12 mouse cellular contexts compared by ENCODE assay signal in genomic region chr9:79951984-79952383, GRCm38 (mm10).
DNase-seq lines count a peak whose midpoint lies in the region; ATAC-seq lines count a peak whose summit lies in the region.
"Had no signal": no experiment of that assay in that cellular context is flagged by ENCODE, and none has a peak within 500 bp of the region (broad histone marks: within the 10 kb centered on the region; RNA-seq: fewer than 3 reads in every experiment).

No protein-coding gene starts in this region.

- 54% methylated on average over 8 of the region's 8 CpGs for WGBS in kidney, embryonic 14.5 days
- WGBS in embryonic facial prominence, embryonic 15.5 days: 42% methylated on average over 8 of the region's 8 CpGs
- WGBS in heart, embryonic 15.5 days: 31% methylated on average over 8 of the region's 8 CpGs
- 86% methylated on average over 8 of the region's 8 CpGs for WGBS in midbrain, embryonic 15.5 days
- 69% methylated on average over 8 of the region's 8 CpGs for WGBS in hindbrain, embryonic 11.5 days

- no peak for DNase-seq in kidney, adult 18-20 months
- no peak for DNase-seq in adrenal gland, postnatal 25 days
- DNase-seq in hindbrain, embryonic 11.5 days (ENCODE audit: low spot score): no peak
- DNase-seq: cerebellum, adult 9-11 months; liver, embryonic 13.5 days; right cerebral cortex, adult 18-20 months had no signal

- no peaks in the 10 kb centered on the region for H3K27me3 ChIP-seq in kidney, embryonic 14.5 days (ENCODE audit: control insufficient read depth, insufficient read depth, low read length)
- H3K27me3 ChIP-seq in embryonic facial prominence, embryonic 15.5 days: no peaks in the 10 kb centered on the region
- H3K27me3 ChIP-seq in heart, embryonic 15.5 days: no peaks in the 10 kb centered on the region
- H3K27me3 ChIP-seq in megakaryocyte, embryonic 14.5 days (replicated peaks): no peaks in the 10 kb centered on the region
- H3K27me3 ChIP-seq in midbrain, embryonic 15.5 days (replicated peaks): no peaks in the 10 kb centered on the region
- no peaks in the 10 kb centered on the region for H3K27me3 ChIP-seq in hindbrain, embryonic 11.5 days (ENCODE audit: control insufficient read depth, insufficient read depth, low read length)
- H3K27me3 ChIP-seq: forebrain, embryonic 12.5 days; liver, embryonic 13.5 days had no signal

- H3K36me3 ChIP-seq in kidney, embryonic 14.5 days (ENCODE audit: control insufficient read depth, insufficient read depth, low read length): no peaks in the 10 kb centered on the region
- no peaks in the 10 kb centered on the region for H3K36me3 ChIP-seq in embryonic facial prominence, embryonic 15.5 days
- peaks cover 5% of the 10 kb centered on the region; the same call in 1 of the 2 replicates for H3K36me3 ChIP-seq in heart, embryonic 15.5 days
- no peaks in the 10 kb centered on the region for H3K36me3 ChIP-seq in megakaryocyte, embryonic 14.5 days (replicated peaks; ENCODE audit: low read length)
- no peaks in the 10 kb centered on the region for H3K36me3 ChIP-seq in midbrain, embryonic 15.5 days (replicated peaks)
- H3K36me3 ChIP-seq in hindbrain, embryonic 11.5 days (ENCODE audit: control insufficient read depth, insufficient read depth, low read length): no peaks in the 10 kb centered on the region
- H3K36me3 ChIP-seq: forebrain, embryonic 12.5 days; liver, embryonic 13.5 days had no signal

- no peak overlapping the region for H3K4me3 ChIP-seq in kidney, embryonic 14.5 days (ENCODE audit: low read length)
- no peak overlapping the region for H3K4me3 ChIP-seq in embryonic facial prominence, embryonic 15.5 days (replicated peaks)
- H3K4me3 ChIP-seq in heart, embryonic 15.5 days: no peak overlapping the region
- H3K4me3 ChIP-seq in megakaryocyte, embryonic 14.5 days (replicated peaks): peak overlapping the region; percentile 76
- no peak overlapping the region for H3K4me3 ChIP-seq in midbrain, embryonic 15.5 days
- H3K4me3 ChIP-seq in hindbrain, embryonic 11.5 days (ENCODE audit: low read depth, low read length): no peak overlapping the region
- H3K4me3 ChIP-seq: forebrain, embryonic 12.5 days; liver, embryonic 13.5 days had no signal

- ATAC-seq in kidney, embryonic 14.5 days (ENCODE audit: low FRiP score, low TSS enrichment): 0 out of 2 replicates have a peak, but pooled peaks have one; percentile 20
- ATAC-seq in embryonic facial prominence, embryonic 15.5 days (ENCODE audit: insufficient number of reproducible peaks, low FRiP score, low TSS enrichment, low read depth): no peak; the same call in 1 of the 2 replicates
- peak; percentile 84 for ATAC-seq in heart, embryonic 15.5 days (replicated peaks; ENCODE audit: insufficient number of reproducible peaks, insufficient read depth, low FRiP score, low read depth)
- ATAC-seq in midbrain, embryonic 15.5 days (replicated peaks): no peak
- ATAC-seq in hindbrain, embryonic 11.5 days (ENCODE audit: low FRiP score): no peak

- no peak overlapping the region for H3K9ac ChIP-seq in kidney, embryonic 14.5 days (ENCODE audit: low read depth, low read length)
- H3K9ac ChIP-seq in embryonic facial prominence, embryonic 15.5 days: no peak overlapping the region
- H3K9ac ChIP-seq in heart, embryonic 15.5 days: no peak overlapping the region
- H3K9ac ChIP-seq in midbrain, embryonic 15.5 days: no peak overlapping the region
- H3K9ac ChIP-seq in hindbrain, embryonic 11.5 days (ENCODE audit: low read depth, low read length): no peak overlapping the region
- H3K9ac ChIP-seq: forebrain, embryonic 12.5 days; liver, embryonic 13.5 days had no signal

- peaks cover 4% of the 10 kb centered on the region; the same call in 1 of the 2 replicates for H3K4me1 ChIP-seq in kidney, embryonic 14.5 days (ENCODE audit: control insufficient read depth, insufficient read depth, low read length)
- peaks cover 4% of the 10 kb centered on the region; the same call in 1 of the 2 replicates for H3K4me1 ChIP-seq in embryonic facial prominence, embryonic 15.5 days
- peaks cover 41% of the 10 kb centered on the region for H3K4me1 ChIP-seq in heart, embryonic 15.5 days (replicated peaks)
- peaks cover 30% of the 10 kb centered on the region for H3K4me1 ChIP-seq in megakaryocyte, embryonic 14.5 days
- no peaks in the 10 kb centered on the region for H3K4me1 ChIP-seq in midbrain, embryonic 15.5 days
- H3K4me1 ChIP-seq in hindbrain, embryonic 11.5 days (replicated peaks; ENCODE audit: control insufficient read depth, insufficient read depth, low read length): no peaks in the 10 kb centered on the region
- H3K4me1 ChIP-seq: forebrain, embryonic 12.5 days had no signal

- no peak overlapping the region for H3K27ac ChIP-seq in kidney, embryonic 14.5 days (ENCODE audit: low read depth, low read length)
- H3K27ac ChIP-seq in embryonic facial prominence, embryonic 15.5 days (replicated peaks): peak overlapping the region; percentile 5; the same call in 1 of the 2 replicates
- peak overlapping the region; percentile 82 for H3K27ac ChIP-seq in heart, embryonic 15.5 days
- H3K27ac ChIP-seq in midbrain, embryonic 15.5 days: no peak overlapping the region
- no peak overlapping the region for H3K27ac ChIP-seq in hindbrain, embryonic 11.5 days (ENCODE audit: low read depth, low read length)
- H3K27ac ChIP-seq: forebrain, embryonic 12.5 days; liver, embryonic 13.5 days had no signal

- H3K9me3 ChIP-seq in kidney, embryonic 14.5 days (ENCODE audit: control insufficient read depth, low read length): no peaks in the 10 kb centered on the region
- H3K9me3 ChIP-seq in embryonic facial prominence, embryonic 15.5 days (replicated peaks): no peaks in the 10 kb centered on the region
- H3K9me3 ChIP-seq in heart, embryonic 15.5 days (replicated peaks): no peaks in the 10 kb centered on the region
- H3K9me3 ChIP-seq in megakaryocyte, embryonic 14.5 days: no peaks in the 10 kb centered on the region
- no peaks in the 10 kb centered on the region for H3K9me3 ChIP-seq in midbrain, embryonic 15.5 days
- H3K9me3 ChIP-seq in hindbrain, embryonic 11.5 days (ENCODE audit: control insufficient read depth, low read length): no peaks in the 10 kb centered on the region
- H3K9me3 ChIP-seq: forebrain, embryonic 12.5 days; liver, embryonic 13.5 days had no signal

- H3K4me2 ChIP-seq in kidney, embryonic 14.5 days (replicated peaks; ENCODE audit: low read depth, low read length): no peak overlapping the region
- H3K4me2 ChIP-seq in embryonic facial prominence, embryonic 15.5 days (replicated peaks): peak overlapping the region; percentile 5; the same call in 1 of the 2 replicates
- H3K4me2 ChIP-seq in heart, embryonic 15.5 days: peak overlapping the region; percentile 31
- no peak overlapping the region for H3K4me2 ChIP-seq in midbrain, embryonic 15.5 days
- H3K4me2 ChIP-seq in hindbrain, embryonic 11.5 days (replicated peaks; ENCODE audit: low read depth, low read length): no peak overlapping the region
- H3K4me2 ChIP-seq: forebrain, embryonic 12.5 days; liver, embryonic 13.5 days had no signal

Comparison
In these comparisons a context has a peak if more than half of its experiments do, and no peak if none do; other contexts are left out.
1. ATAC-seq: peak in kidney, embryonic 14.5 days (single experiment) and heart, embryonic 15.5 days (single experiment); none in embryonic facial prominence, embryonic 15.5 days (single experiment), midbrain, embryonic 15.5 days (single experiment) and hindbrain, embryonic 11.5 days (single experiment).
2. H3K27ac ChIP-seq: peak in embryonic facial prominence, embryonic 15.5 days (single experiment) and heart, embryonic 15.5 days (single experiment); none in kidney, embryonic 14.5 days (single experiment), midbrain, embryonic 15.5 days (single experiment) and hindbrain, embryonic 11.5 days (single experiment).
3. H3K4me2 ChIP-seq: peak in embryonic facial prominence, embryonic 15.5 days (single experiment) and heart, embryonic 15.5 days (single experiment); none in kidney, embryonic 14.5 days (single experiment), midbrain, embryonic 15.5 days (single experiment) and hindbrain, embryonic 11.5 days (single experiment).